Mouse (Mus musculus): ENCODE measurements around the gene C1ql4. TPM values are rescaled to one million over a fixed set of nuclear protein-coding genes. Genes with fewer than 3 reads are reported as not detected.

C1ql4 gene
- total and polyA plus RNA-seq, 2 experiments from 2014 or later: 5.7 to 8.6 TPM

- ATAC-seq: no peak
- TF ChIP-seq CTCF (IDR thresholded peaks at IDR 0.05; ENCODE audit: low read depth): no peak
- no peak for DNase-seq (ENCODE audit: low spot score)
- no peak overlapping the region for H3K9ac ChIP-seq (replicated peaks; ENCODE audit: low read length)
- no peaks in the 10 kb centered on the region for H3K9me3 ChIP-seq (ENCODE audit: low read length)
- no peak overlapping the region for H3K27ac ChIP-seq
- H3K36me3 ChIP-seq (ENCODE audit: insufficient read depth, low read length): no peaks in the 10 kb centered on the region
- H3K4me2 ChIP-seq (ENCODE audit: low read depth, low read length): no peak overlapping the region
- no peaks in the 10 kb centered on the region for H3K4me1 ChIP-seq (ENCODE audit: insufficient read depth, low read length)
- no peaks in the 10 kb centered on the region for H3K27me3 ChIP-seq (ENCODE audit: insufficient read depth, low read length)
- WGBS: 83% methylated on average over 4 of the region's 4 CpGs
- no peak overlapping the region for H3K4me3 ChIP-seq (ENCODE audit: low read length)
These were observed 52.2 kb downstream of the C1ql4 start for GRCm38 (mm10) chr15:99035431-99035830.

Small RNAs within 50 kb of the gene (microRNA-seq; reads per million reads assigned to microRNA genes)
- 0.36 to 0.53 reads per million in 2 experiments for gene Mir6960

Other genes starting within 250 kb of the C1ql4 start
- 27.7 and 37.8 TPM in 2 replicates for gene Kmt2d, start 216.6 kb downstream of the C1ql4 start, total RNA-seq (2014; rRNA removed)
- gene Kmt2d, start 216.6 kb downstream of the C1ql4 start, polyA plus RNA-seq (2015; fragmentation: Nextera tagmentation; extraction: Ambion mirVana): 7.4 and 7.6 TPM in 2 replicates
- 5.8 and 10.2 TPM in 2 replicates for gene Rhebl1, start 193.3 kb downstream of the C1ql4 start, total RNA-seq (2014; rRNA removed)
- gene Rhebl1, start 193.3 kb downstream of the C1ql4 start, polyA plus RNA-seq (2015; fragmentation: Nextera tagmentation; extraction: Ambion mirVana): 25.7 and 26.7 TPM in 2 replicates
- 0.29 and 0.68 TPM in 2 replicates for gene Dhh, start 189.3 kb downstream of the C1ql4 start, total RNA-seq (2014; rRNA removed)
- gene Dhh, start 189.3 kb downstream of the C1ql4 start, polyA plus RNA-seq (2015; fragmentation: Nextera tagmentation; extraction: Ambion mirVana): 0.85 and 1.0 TPM in 2 replicates
- gene Lmbr1l, start 169.6 kb downstream of the C1ql4 start, total RNA-seq (2014; rRNA removed): 28.7 and 51.0 TPM in 2 replicates
- 20.0 and 20.9 TPM in 2 replicates for gene Lmbr1l, start 169.6 kb downstream of the C1ql4 start, polyA plus RNA-seq (2015; fragmentation: Nextera tagmentation; extraction: Ambion mirVana)
- 3,512 and 3,813 TPM in 2 replicates for gene Tuba1b, start 153.3 kb downstream of the C1ql4 start, total RNA-seq (2014; rRNA removed)
- gene Tuba1b, start 153.3 kb downstream of the C1ql4 start, polyA plus RNA-seq (2015; fragmentation: Nextera tagmentation; extraction: Ambion mirVana): 1,613 and 1,711 TPM in 2 replicates
- 1,661 and 1,767 TPM in 2 replicates for gene Gm49450, start 134.3 kb downstream of the C1ql4 start, total RNA-seq (2014; rRNA removed)
- gene Gm49450, start 134.3 kb downstream of the C1ql4 start, polyA plus RNA-seq (2015; fragmentation: Nextera tagmentation; extraction: Ambion mirVana): not detected in 2 replicates
- gene Tuba1a, start 134.1 kb downstream of the C1ql4 start, total RNA-seq (2014; rRNA removed): 18,723 and 19,179 TPM in 2 replicates
- 11,647 and 12,500 TPM in 2 replicates for gene Tuba1a, start 134.1 kb downstream of the C1ql4 start, polyA plus RNA-seq (2015; fragmentation: Nextera tagmentation; extraction: Ambion mirVana)
- 43.8 and 58.3 TPM in 2 replicates for gene Tuba1c, start 57.9 kb downstream of the C1ql4 start, total RNA-seq (2014; rRNA removed)
- 24.0 and 24.2 TPM in 2 replicates for gene Tuba1c, start 57.9 kb downstream of the C1ql4 start, polyA plus RNA-seq (2015; fragmentation: Nextera tagmentation; extraction: Ambion mirVana)
- gene Prph, start 32.6 kb downstream of the C1ql4 start, total RNA-seq (2014; rRNA removed): 62.6 and 70.9 TPM in 2 replicates
- gene Prph, start 32.6 kb downstream of the C1ql4 start, polyA plus RNA-seq (2015; fragmentation: Nextera tagmentation; extraction: Ambion mirVana): 50.0 and 53.5 TPM in 2 replicates
- 4.3 and 10.5 TPM in 2 replicates for gene Troap, start 13.2 kb downstream of the C1ql4 start, total RNA-seq (2014; rRNA removed)
- 4.5 and 6.4 TPM in 2 replicates for gene Troap, start 13.2 kb downstream of the C1ql4 start, polyA plus RNA-seq (2015; fragmentation: Nextera tagmentation; extraction: Ambion mirVana)
- gene Dnajc22, start 5.4 kb upstream of the C1ql4 start, total RNA-seq (2014; rRNA removed): 0.68 and 0.99 TPM in 2 replicates
- 0.45 and 0.48 TPM in 2 replicates for gene Dnajc22, start 5.4 kb upstream of the C1ql4 start, polyA plus RNA-seq (2015; fragmentation: Nextera tagmentation; extraction: Ambion mirVana)
- gene Spats2, start 38.1 kb upstream of the C1ql4 start, total RNA-seq (2014; rRNA removed): 23.6 and 25.8 TPM in 2 replicates
- 23.4 and 23.6 TPM in 2 replicates for gene Spats2, start 38.1 kb upstream of the C1ql4 start, polyA plus RNA-seq (2015; fragmentation: Nextera tagmentation; extraction: Ambion mirVana)
- gene Kcnh3, start 137.0 kb upstream of the C1ql4 start, total RNA-seq (2014; rRNA removed): 1.8 and 3.6 TPM in 2 replicates
- gene Kcnh3, start 137.0 kb upstream of the C1ql4 start, polyA plus RNA-seq (2015; fragmentation: Nextera tagmentation; extraction: Ambion mirVana): 0.91 and 1.2 TPM in 2 replicates
- 228 and 229 TPM in 2 replicates for gene Mcrs1, start 164.1 kb upstream of the C1ql4 start, total RNA-seq (2014; rRNA removed)
- gene Mcrs1, start 164.1 kb upstream of the C1ql4 start, polyA plus RNA-seq (2015; fragmentation: Nextera tagmentation; extraction: Ambion mirVana): 199 and 206 TPM in 2 replicates
- gene Prpf40b, start 207.3 kb upstream of the C1ql4 start, total RNA-seq (2014; rRNA removed): 90.2 and 94.2 TPM in 2 replicates
- gene Prpf40b, start 207.3 kb upstream of the C1ql4 start, polyA plus RNA-seq (2015; fragmentation: Nextera tagmentation; extraction: Ambion mirVana): 101 and 110 TPM in 2 replicates
- gene Fam186b, start 208.1 kb upstream of the C1ql4 start, total RNA-seq (2014; rRNA removed): 0.86 and 1.3 TPM in 2 replicates
- 1.3 and 1.4 TPM in 2 replicates for gene Fam186b, start 208.1 kb upstream of the C1ql4 start, polyA plus RNA-seq (2015; fragmentation: Nextera tagmentation; extraction: Ambion mirVana)

Measured in hindbrain, postnatal 0 days (tissue).